Mouse (Mus musculus): ENCODE measurements around the gene Fam129b.

DNA sequence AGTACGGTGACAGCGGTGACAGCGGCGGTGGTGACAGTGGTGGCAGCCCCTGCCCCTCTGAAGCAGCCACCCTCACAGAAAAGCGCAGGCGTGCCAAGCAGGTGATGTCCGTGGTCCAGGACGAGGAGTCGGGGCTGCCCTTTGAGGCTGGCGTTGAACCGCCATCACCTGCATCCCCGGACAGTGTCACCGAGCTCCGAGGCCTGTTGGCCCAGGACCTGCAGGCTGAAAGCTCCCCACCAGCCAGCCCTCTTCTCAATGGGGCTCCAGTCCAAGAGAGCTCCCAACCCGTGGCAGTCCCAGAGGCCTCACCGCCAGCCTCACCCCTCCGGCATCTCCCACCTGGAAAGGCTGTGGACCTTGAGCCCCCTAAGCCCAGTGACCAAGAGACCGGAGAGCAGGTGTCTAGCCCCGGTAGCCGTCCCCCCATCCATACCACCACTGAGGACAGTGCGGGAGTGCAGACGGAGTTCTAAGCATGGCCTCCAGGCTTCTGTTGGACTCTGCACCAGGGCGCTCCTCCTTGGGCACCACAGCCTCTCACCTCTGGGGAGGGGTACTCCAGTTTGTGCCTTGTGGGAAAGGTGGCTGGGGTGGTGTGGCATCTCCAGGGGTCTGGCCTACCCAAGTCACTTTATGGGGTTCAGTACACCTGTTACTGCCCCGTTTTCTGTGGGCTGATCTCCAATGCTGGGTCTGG, 47.8 kb downstream of the Fam129b start:
- no peak for TF ChIP-seq EP300 (IDR thresholded peaks at IDR 0.05; ENCODE audit: low read depth)
- no peak for TF ChIP-seq CTCF (IDR thresholded peaks at IDR 0.05; ENCODE audit: low read depth)

Data from liver, postnatal 0 days (tissue).